Mouse (Mus musculus) hindbrain, embryonic 12.5 days (tissue): ENCODE data around the gene Ghr. TPM values are rescaled to one million over a fixed set of nuclear protein-coding genes. Genes with fewer than 3 reads are reported as not detected.

Experiments
- ATAC-seq: fragments of 200-750 bp; cut with Nextera tagmentation; 2 replicates; pipeline ENCODE4 v1.8.0; 2017; ENCODE audit warnings: moderate TSS enrichment; ENCODE audit not compliant: low FRiP score
- H3K27ac ChIP-seq: fragments of 300-500 bp; sonication (generic); 2 replicates; pipeline ENCODE4 v1.5.1; 2016; ENCODE audit warnings: mild to moderate bottlenecking
- H3K27me3 ChIP-seq: fragments of 300-500 bp; sonication (generic); 2 replicates; pipeline ENCODE4 v1.6.1; 2016; ENCODE audit warnings: mild to moderate bottlenecking
- H3K36me3 ChIP-seq: fragments of 300-500 bp; sonication (generic); 2 replicates; pipeline ENCODE4 v1.6.1; 2016; ENCODE audit warnings: mild to moderate bottlenecking
- H3K4me1 ChIP-seq: fragments of 300-500 bp; sonication (generic); 2 replicates; pipeline ENCODE4 v1.6.1; 2016
- H3K4me2 ChIP-seq: fragments of 300-500 bp; sonication (generic); replicated peaks from 2 replicates; pipeline ENCODE4 v1.6.1; 2016; ENCODE audit warnings: mild to moderate bottlenecking
- H3K4me3 ChIP-seq: fragments of 300-500 bp; sonication (generic); 2 replicates; pipeline ENCODE4 v1.5.1; 2016; ENCODE audit warnings: mild to moderate bottlenecking
- H3K9ac ChIP-seq: fragments of 300-500 bp; sonication (generic); 2 replicates; pipeline ENCODE4 v1.6.1; 2016; ENCODE audit warnings: mild to moderate bottlenecking, moderate library complexity
- H3K9me3 ChIP-seq: fragments of 300-500 bp; sonication (generic); replicated peaks from 2 replicates; pipeline ENCODE4 v1.6.1; 2016; ENCODE audit warnings: mild to moderate bottlenecking
- WGBS: fragments of 180-500 bp; shearing (Covaris S2); methylation state at CpG from one replicate; pipeline ENCODE4 v1.1.7; 2016; 5-methylcytosine and 5-hydroxymethylcytosine counted together
- polyA plus RNA-seq: library from polyadenylated mRNA; unstranded; fragments of >200 nt; fragmentation: Nextera tagmentation; extraction: Ambion mirVana; gene quantifications from 2 replicates; pipeline ENCODE4 v1.2.1, GENCODE M21; 2016

The Ghr gene
- polyA plus RNA-seq, 1 experiment from 2014 or later, result 25.3 TPM

DNA sequence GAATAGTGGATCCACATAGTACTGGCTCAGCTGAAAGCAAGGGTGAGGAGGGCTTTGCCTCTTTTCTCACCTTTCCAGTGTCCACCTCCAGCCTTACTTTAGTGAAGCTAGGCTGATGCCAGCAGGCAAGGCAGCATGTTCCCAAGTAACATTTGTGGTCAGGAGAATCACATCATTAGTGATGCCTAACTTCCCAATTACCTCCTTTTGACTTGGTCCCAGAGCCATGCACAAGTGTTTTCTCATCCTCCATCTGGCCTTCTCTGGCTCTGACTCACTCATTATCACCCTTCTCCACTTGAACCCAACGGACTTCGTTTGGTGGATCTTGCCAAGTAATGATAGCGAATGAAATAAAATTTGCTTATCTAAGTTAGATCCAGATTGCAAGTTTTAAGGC, 148.8 kb downstream of the Ghr start:
- no peaks in the 10 kb centered on the region for H3K36me3 ChIP-seq
- H3K4me2 ChIP-seq, result no peak overlapping the region
- no peak overlapping the region for H3K9ac ChIP-seq
- WGBS, result 93% methylated on average over 3 of the region's 3 CpGs
- ATAC-seq, result no peak
- no peak overlapping the region for H3K27ac ChIP-seq
- H3K4me1 ChIP-seq, result no peaks in the 10 kb centered on the region
- no peaks in the 10 kb centered on the region for H3K9me3 ChIP-seq
- H3K4me3 ChIP-seq, result no peak overlapping the region
- no peaks in the 10 kb centered on the region for H3K27me3 ChIP-seq

GRCm38 (mm10) chr15:3433281-3433680, 150.0 kb downstream of the Ghr start:
- H3K4me1 ChIP-seq, result no peaks in the 10 kb centered on the region
- no peak overlapping the region for H3K4me3 ChIP-seq
- H3K9ac ChIP-seq, result no peak overlapping the region
- H3K9me3 ChIP-seq, result no peaks in the 10 kb centered on the region
- no peak for ATAC-seq
- no peak overlapping the region for H3K4me2 ChIP-seq
- H3K36me3 ChIP-seq, result no peaks in the 10 kb centered on the region
- H3K27me3 ChIP-seq, result no peaks in the 10 kb centered on the region
- WGBS, result 70% methylated on average over 7 of the region's 7 CpGs
- no peak overlapping the region for H3K27ac ChIP-seq

DNA sequence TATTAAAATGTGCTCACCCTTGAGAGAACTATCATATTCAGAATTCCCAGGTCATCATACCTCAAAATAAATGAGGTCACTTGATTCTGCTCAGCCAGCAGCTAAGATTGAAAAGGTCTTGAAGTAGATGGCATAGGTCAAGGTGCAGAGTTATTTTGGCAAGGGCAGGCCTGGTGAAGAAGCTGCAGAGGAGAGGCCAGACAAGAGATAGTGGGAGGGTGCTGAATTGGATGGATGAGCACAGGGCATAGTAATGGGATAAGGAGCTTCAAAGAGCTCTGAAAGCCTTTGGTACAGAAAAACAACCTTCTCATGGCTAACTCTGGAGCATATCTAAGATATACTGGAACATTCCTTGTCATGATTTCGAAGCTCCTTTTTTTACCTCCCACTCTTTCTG, 150.5 kb downstream of the Ghr start:
- H3K27me3 ChIP-seq, result no peaks in the 10 kb centered on the region
- H3K4me3 ChIP-seq, result no peak overlapping the region
- H3K9ac ChIP-seq, result no peak overlapping the region
- H3K4me2 ChIP-seq, result no peak overlapping the region
- no peak for ATAC-seq
- H3K4me1 ChIP-seq, result no peaks in the 10 kb centered on the region
- WGBS, result 85% methylated on average over 1 of the region's 1 CpGs
- H3K36me3 ChIP-seq, result no peaks in the 10 kb centered on the region
- H3K9me3 ChIP-seq, result no peaks in the 10 kb centered on the region
- H3K27ac ChIP-seq, result no peak overlapping the region

- Histone ChIP-seq H3K27me3 (no peaks in the 10 kb centered on the region), H3K27ac (no peak overlapping the region), H3K36me3 (no peaks in the 10 kb centered on the region), H3K9me3 (no peaks in the 10 kb centered on the region), H3K4me3 (no peak overlapping the region), H3K4me1 (no peaks in the 10 kb centered on the region), H3K4me2 (no peak overlapping the region), H3K9ac (no peak overlapping the region)
- ATAC-seq, result no peak
Measured at GRCm38 (mm10) chr15:3429417-3429816, 153.9 kb downstream of the Ghr start.

GRCm38 (mm10) chr15:3429001-3429400, 154.3 kb downstream of the Ghr start:
- Histone ChIP-seq H3K9ac (no peak overlapping the region), H3K4me1 (no peaks in the 10 kb centered on the region), H3K4me2 (no peak overlapping the region), H3K27me3 (no peaks in the 10 kb centered on the region), H3K4me3 (no peak overlapping the region), H3K27ac (no peak overlapping the region), H3K9me3 (no peaks in the 10 kb centered on the region), H3K36me3 (no peaks in the 10 kb centered on the region)
- no peak for ATAC-seq
- 89% methylated on average over 5 of the region's 5 CpGs for WGBS

DNA sequence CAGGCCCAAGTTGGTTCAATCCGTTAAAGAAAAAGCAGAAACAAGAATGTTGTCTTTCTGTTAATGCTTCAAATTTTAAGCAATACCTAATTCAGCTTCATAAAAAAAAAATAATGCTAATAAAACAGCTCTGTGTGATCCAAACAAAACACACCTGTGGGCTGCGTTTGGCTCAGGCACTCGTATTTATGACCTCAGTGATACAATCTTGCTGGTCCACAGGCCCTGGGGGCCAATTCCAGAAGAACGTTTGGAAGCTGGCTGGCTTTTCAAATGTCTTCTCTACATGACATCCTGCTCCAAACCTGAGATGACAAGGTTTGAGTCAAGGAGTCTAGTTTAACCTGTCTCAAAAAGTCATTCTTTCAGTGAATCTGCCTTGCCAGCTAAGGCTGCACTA, 156.9 kb downstream of the Ghr start:
- Histone ChIP-seq H3K4me2 (no peak overlapping the region), H3K9me3 (no peaks in the 10 kb centered on the region), H3K27ac (no peak overlapping the region), H3K4me3 (no peak overlapping the region), H3K27me3 (no peaks in the 10 kb centered on the region), H3K9ac (no peak overlapping the region), H3K36me3 (no peaks in the 10 kb centered on the region), H3K4me1 (0 out of 2 replicates have a peak, but pooled peaks cover 2% of the 10 kb centered on the region)
- no peak for ATAC-seq
- 71% methylated on average over 4 of the region's 4 CpGs for WGBS

GRCm38 (mm10) chr15:3423177-3423576, 160.1 kb downstream of the Ghr start:
- 63% methylated on average over 4 of the region's 4 CpGs for WGBS
- Histone ChIP-seq H3K9me3 (no peaks in the 10 kb centered on the region), H3K4me1 (0 out of 2 replicates have a peak, but pooled peaks cover 2% of the 10 kb centered on the region), H3K36me3 (no peaks in the 10 kb centered on the region), H3K27ac (no peak overlapping the region), H3K4me2 (no peak overlapping the region), H3K9ac (no peak overlapping the region), H3K27me3 (no peaks in the 10 kb centered on the region), H3K4me3 (no peak overlapping the region)
- ATAC-seq, result no peak

DNA sequence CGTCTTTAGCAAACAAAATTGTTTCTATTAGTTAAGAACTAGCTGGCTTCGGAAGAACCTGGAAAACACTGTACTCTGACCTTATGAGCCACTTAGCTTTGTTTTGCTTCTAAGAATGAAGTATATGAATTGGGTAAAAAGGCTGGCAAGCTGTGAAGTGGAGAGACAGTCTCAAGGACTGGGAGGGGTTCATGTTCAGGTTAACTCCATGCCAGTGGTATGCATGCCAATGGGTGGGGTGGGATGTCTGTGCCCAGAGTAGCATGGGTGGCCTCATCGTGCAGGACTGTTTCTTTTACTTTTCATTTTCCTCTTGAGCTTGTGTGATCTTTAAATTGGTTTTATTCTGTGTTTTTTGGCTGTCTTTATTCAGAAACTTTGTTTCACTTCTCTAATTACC, 165.6 kb downstream of the Ghr start:
- Histone ChIP-seq H3K36me3 (no peaks in the 10 kb centered on the region), H3K4me1 (no peaks in the 10 kb centered on the region), H3K4me2 (no peak overlapping the region), H3K4me3 (no peak overlapping the region), H3K27ac (no peak overlapping the region), H3K9ac (no peak overlapping the region), H3K9me3 (no peaks in the 10 kb centered on the region), H3K27me3 (no peaks in the 10 kb centered on the region)
- no peak for ATAC-seq
- WGBS, result 93% methylated on average over 3 of the region's 3 CpGs

DNA sequence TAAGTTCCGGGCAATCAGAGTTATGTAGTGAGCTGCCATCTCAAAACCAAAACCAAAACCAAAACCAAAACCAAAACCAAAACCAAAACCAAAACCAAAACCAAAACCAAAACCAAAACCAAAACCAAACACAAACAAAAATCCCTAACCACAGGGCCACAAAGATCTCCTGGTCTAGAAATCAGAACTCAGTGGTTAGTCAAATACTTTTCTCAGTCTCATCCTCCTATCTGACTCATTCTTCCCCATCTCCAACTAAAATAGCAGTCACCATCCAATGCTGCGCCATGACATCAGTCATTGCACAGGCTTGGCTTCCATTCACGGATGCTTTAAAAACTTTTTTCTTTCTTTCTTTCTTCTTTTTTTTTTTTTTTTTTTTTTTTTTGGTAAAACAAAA, 170.2 kb downstream of the Ghr start:
- no peaks in the 10 kb centered on the region for H3K9me3 ChIP-seq
- 91% methylated on average over 3 of the region's 3 CpGs for WGBS

GRCm38 (mm10) chr15:3408478-3408877, 174.8 kb downstream of the Ghr start:
- ATAC-seq, result no peak

More for the DNA sequence above, 170.2 kb downstream of the Ghr start:
- ATAC-seq, result no peak
- Histone ChIP-seq H3K27ac (no peak overlapping the region), H3K36me3 (no peaks in the 10 kb centered on the region), H3K4me1 (no peaks in the 10 kb centered on the region), H3K4me2 (no peak overlapping the region), H3K9ac (no peak overlapping the region), H3K4me3 (no peak overlapping the region), H3K27me3 (no peaks in the 10 kb centered on the region)

DNA sequence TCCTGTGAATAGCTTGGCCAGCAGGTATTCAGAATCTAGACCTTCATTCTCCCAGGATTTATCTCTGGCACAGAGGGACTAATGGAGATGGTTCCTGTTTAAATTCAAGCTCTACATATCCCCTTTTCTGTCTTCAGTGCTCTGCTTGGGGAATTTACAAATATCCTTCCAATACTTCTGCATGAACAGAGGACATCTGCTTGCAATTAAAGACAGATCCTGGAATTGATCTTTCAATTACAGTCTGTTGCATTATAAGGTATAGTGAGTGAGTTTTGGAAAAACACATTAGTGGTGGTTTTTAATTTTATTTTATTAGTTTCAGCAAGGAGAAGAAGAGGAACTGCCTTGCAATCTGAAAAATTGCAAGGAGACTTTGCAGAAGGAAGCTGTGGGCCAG, 184.1 kb downstream of the Ghr start:
- no peak for ATAC-seq
- no peaks in the 10 kb centered on the region for H3K36me3 ChIP-seq
- H3K4me3 ChIP-seq, result no peak overlapping the region
- no peaks in the 10 kb centered on the region for H3K9me3 ChIP-seq
- no peak overlapping the region for H3K4me2 ChIP-seq
- no peak overlapping the region for H3K27ac ChIP-seq
- no peak overlapping the region for H3K9ac ChIP-seq
- 0 out of 2 replicates have a peak, but pooled peaks cover 3% of the 10 kb centered on the region for H3K4me1 ChIP-seq
- no peaks in the 10 kb centered on the region for H3K27me3 ChIP-seq

More at GRCm38 (mm10) chr15:3408478-3408877, 174.8 kb downstream of the Ghr start:
- H3K27ac ChIP-seq, result no peak overlapping the region
- no peak overlapping the region for H3K4me3 ChIP-seq
- 90% methylated on average over 4 of the region's 4 CpGs for WGBS
- no peak overlapping the region for H3K4me2 ChIP-seq
- H3K27me3 ChIP-seq, result no peaks in the 10 kb centered on the region
- no peaks in the 10 kb centered on the region for H3K36me3 ChIP-seq
- no peaks in the 10 kb centered on the region for H3K9me3 ChIP-seq
- H3K9ac ChIP-seq, result no peak overlapping the region
- H3K4me1 ChIP-seq, result no peaks in the 10 kb centered on the region

DNA sequence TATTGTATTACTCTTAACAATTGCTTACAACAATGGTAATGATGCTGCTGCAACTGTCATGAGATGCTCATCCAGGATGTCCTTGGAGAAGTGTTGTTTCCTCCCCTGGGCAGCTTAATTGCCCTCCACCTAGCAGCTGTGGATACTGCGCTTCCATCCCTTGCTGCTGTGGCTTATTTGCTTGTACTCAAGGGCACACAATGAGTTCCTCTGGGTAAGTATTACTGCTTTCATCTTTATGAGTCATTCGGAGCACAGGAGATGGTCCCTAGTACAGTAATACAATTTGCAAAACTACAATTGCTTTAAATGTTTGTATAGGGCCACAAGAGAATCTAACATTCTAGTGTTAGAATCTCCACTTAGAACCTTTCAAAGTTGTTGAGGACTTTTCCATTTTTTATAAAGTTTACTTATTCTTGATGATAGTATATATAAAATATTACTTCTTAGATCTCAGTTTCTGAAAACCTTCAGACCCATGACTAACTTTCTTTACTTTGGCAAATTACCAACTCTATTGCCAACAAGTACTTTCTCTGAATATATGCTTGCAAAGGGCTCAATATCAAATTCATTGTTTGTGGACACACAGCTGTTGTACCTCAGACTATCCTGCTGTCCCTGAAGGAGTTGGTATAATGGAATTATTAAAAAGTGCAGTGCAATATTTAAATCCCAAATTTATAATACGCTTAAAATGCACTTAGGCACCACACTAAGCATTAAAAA, 185.8 kb downstream of the Ghr start:
- Histone ChIP-seq H3K4me1 (0 out of 2 replicates have a peak, but pooled peaks cover 3% of the 10 kb centered on the region), H3K4me3 (no peak overlapping the region), H3K9ac (no peak overlapping the region), H3K36me3 (no peaks in the 10 kb centered on the region), H3K9me3 (no peaks in the 10 kb centered on the region), H3K4me2 (no peak overlapping the region), H3K27ac (no peak overlapping the region), H3K27me3 (no peaks in the 10 kb centered on the region)
- ATAC-seq, result no peak
- 91% methylated on average over 3 of the region's 3 CpGs for WGBS

GRCm38 (mm10) chr15:3396149-3396548, 187.1 kb downstream of the Ghr start:
- H3K36me3 ChIP-seq, result no peaks in the 10 kb centered on the region
- WGBS, result 88% methylated on average over 2 of the region's 2 CpGs
- H3K9ac ChIP-seq, result no peak overlapping the region
- no peak for ATAC-seq
- no peak overlapping the region for H3K4me3 ChIP-seq
- no peaks in the 10 kb centered on the region for H3K27me3 ChIP-seq
- H3K4me1 ChIP-seq, result 0 out of 2 replicates have a peak, but pooled peaks cover 3% of the 10 kb centered on the region
- H3K27ac ChIP-seq, result no peak overlapping the region
- no peak overlapping the region for H3K4me2 ChIP-seq
- no peaks in the 10 kb centered on the region for H3K9me3 ChIP-seq
